10 mouse cellular contexts compared by ENCODE assay signal in the genomic region with DNA sequence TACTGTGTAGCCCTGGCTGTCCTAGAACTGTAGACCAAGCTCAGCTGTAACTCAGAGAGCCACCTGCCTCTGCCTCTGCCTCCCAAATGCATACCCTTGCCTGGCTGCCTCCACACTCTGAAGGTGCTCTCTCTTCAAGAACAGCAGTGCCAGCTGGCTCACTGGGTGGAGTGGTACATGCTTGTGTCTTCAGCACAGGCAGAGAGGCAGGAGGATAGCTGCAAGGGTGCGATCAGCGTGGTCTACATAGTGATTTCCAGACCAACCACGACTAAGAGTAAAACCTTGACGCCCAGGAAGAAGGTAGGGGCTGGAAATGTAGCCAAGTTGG. TPM values are rescaled to one million over a fixed set of nuclear protein-coding genes. Genes with fewer than 3 reads are reported as not detected.
DNase-seq lines count a peak whose midpoint lies in the region; ATAC-seq and TF ChIP-seq lines count a peak whose summit lies in the region.
"Had no signal": no experiment of that assay in that cellular context is flagged by ENCODE, and none has a peak within 500 bp of the region (broad histone marks: within the 10 kb centered on the region; RNA-seq: fewer than 3 reads in every experiment).

No protein-coding gene starts in this region.

- no peaks in the 10 kb centered on the region for H3K9me3 ChIP-seq in heart, embryonic 16.5 days (replicated peaks; ENCODE audit: control insufficient read depth, low read length)
- no peaks in the 10 kb centered on the region for H3K9me3 ChIP-seq in intestine, postnatal 0 days (ENCODE audit: control insufficient read depth)
- H3K9me3 ChIP-seq in stomach, postnatal 0 days (ENCODE audit: control insufficient read depth, low read length) = no peaks in the 10 kb centered on the region

- ATAC-seq in heart, embryonic 16.5 days (replicated peaks; ENCODE audit: extremely low read depth, insufficient read depth, low FRiP score) = no peak
- no peak for ATAC-seq in intestine, postnatal 0 days
- no peak for ATAC-seq in stomach, postnatal 0 days (ENCODE audit: low FRiP score, low TSS enrichment)

- no peak overlapping the region for H3K4me2 ChIP-seq in heart, embryonic 16.5 days (ENCODE audit: low read depth, low read length)
- H3K4me2 ChIP-seq in intestine, postnatal 0 days (replicated peaks; ENCODE audit: low read depth) = peak overlapping the region; percentile 69
- no peak overlapping the region for H3K4me2 ChIP-seq in stomach, postnatal 0 days (replicated peaks; ENCODE audit: low read depth)

- no peak for TF ChIP-seq POLR2A in thymus, adult 2 months (IDR thresholded peaks at IDR 0.05; ENCODE audit: control insufficient read depth, extremely low read depth, insufficient read depth, low read length, poor library complexity)
- TF ChIP-seq POLR2A in cerebellum, adult 2 months (IDR thresholded peaks at IDR 0.05; ENCODE audit: borderline replicate concordance, insufficient read depth, low read length) = no peak

- H3K27ac ChIP-seq in heart, embryonic 16.5 days (ENCODE audit: low read length) = peak overlapping the region; percentile 90
- peak overlapping the region; percentile 91 for H3K27ac ChIP-seq in thymus, adult 2 months (ENCODE audit: control insufficient read depth, insufficient read depth, low read length)
- peak overlapping the region; percentile 92; the same call in 1 of the 2 replicates for H3K27ac ChIP-seq in intestine, postnatal 0 days (ENCODE audit: low read depth, low read length)
- H3K27ac ChIP-seq in stomach, postnatal 0 days (replicated peaks) = peak overlapping the region; percentile 81
- no peak overlapping the region for H3K27ac ChIP-seq in cerebellum, adult 2 months (ENCODE audit: insufficient read depth, low read length)

- H3K36me3 ChIP-seq in heart, embryonic 16.5 days (ENCODE audit: control insufficient read depth, insufficient read depth) = peaks cover 38% of the 10 kb centered on the region
- peaks cover 19% of the 10 kb centered on the region for H3K36me3 ChIP-seq in thymus, adult 2 months (ENCODE audit: control insufficient read depth, insufficient read depth, low read length)
- peaks cover 30% of the 10 kb centered on the region for H3K36me3 ChIP-seq in intestine, postnatal 0 days (ENCODE audit: control insufficient read depth, insufficient read depth)
- peaks cover 20% of the 10 kb centered on the region for H3K36me3 ChIP-seq in stomach, postnatal 0 days (ENCODE audit: control insufficient read depth, insufficient read depth, low read length)

- H3K4me3 ChIP-seq in heart, embryonic 16.5 days (ENCODE audit: low read length) = no peak overlapping the region
- H3K4me3 ChIP-seq in thymus, adult 2 months (ENCODE audit: control insufficient read depth, insufficient read depth, low read length) = no peak overlapping the region
- peak overlapping the region; percentile 22 for H3K4me3 ChIP-seq in intestine, postnatal 0 days (ENCODE audit: low read depth, low read length)
- H3K4me3 ChIP-seq in stomach, postnatal 0 days (ENCODE audit: low read depth, low read length) = no peak overlapping the region
- H3K4me3 ChIP-seq in cerebellum, adult 2 months (replicated peaks; ENCODE audit: insufficient read depth, low read depth, low read length) = no peak overlapping the region

- no peaks in the 10 kb centered on the region for H3K27me3 ChIP-seq in heart, embryonic 16.5 days (ENCODE audit: control insufficient read depth, insufficient read depth, low read length)
- H3K27me3 ChIP-seq in thymus, adult 2 months (ENCODE audit: control insufficient read depth, insufficient read depth, low read length) = no peaks in the 10 kb centered on the region
- no peaks in the 10 kb centered on the region for H3K27me3 ChIP-seq in intestine, postnatal 0 days (replicated peaks; ENCODE audit: control insufficient read depth, insufficient read depth, low read length)
- no peaks in the 10 kb centered on the region for H3K27me3 ChIP-seq in stomach, postnatal 0 days (ENCODE audit: control insufficient read depth, insufficient read depth, low read length)
- H3K27me3 ChIP-seq in cerebellum, adult 2 months (ENCODE audit: control insufficient read depth, insufficient read depth, low read length) = no peaks in the 10 kb centered on the region

- TF ChIP-seq CTCF in thymus, adult 2 months (IDR thresholded peaks at IDR 0.05; ENCODE audit: borderline replicate concordance, control insufficient read depth, extremely low read depth, insufficient read depth, low read length, poor library complexity) = no peak
- no peak for TF ChIP-seq CTCF in intestine, postnatal 0 days (IDR thresholded peaks at IDR 0.05; ENCODE audit: low read depth)
- no peak for TF ChIP-seq CTCF in stomach, postnatal 0 days (IDR thresholded peaks at IDR 0.05; ENCODE audit: low read depth)
- no peak for TF ChIP-seq CTCF in cerebellum, adult 2 months (IDR thresholded peaks at IDR 0.05; ENCODE audit: borderline replicate concordance, insufficient read depth, low read depth, low read length)

- 79% methylated on average over 4 of the region's 4 CpGs for WGBS in heart, embryonic 16.5 days
- 62% methylated on average over 4 of the region's 4 CpGs for WGBS in thymus, adult 2 months
- 80% methylated on average over 4 of the region's 4 CpGs for WGBS in intestine, postnatal 0 days
- 81% methylated on average over 4 of the region's 4 CpGs for WGBS in stomach, postnatal 0 days
- 86% methylated on average over 4 of the region's 4 CpGs for WGBS in cerebellum, adult 2 months

- peaks cover 65% of the 10 kb centered on the region for H3K4me1 ChIP-seq in heart, embryonic 16.5 days (ENCODE audit: control insufficient read depth, insufficient read depth, low read length)
- peaks cover 34% of the 10 kb centered on the region for H3K4me1 ChIP-seq in thymus, adult 2 months (replicated peaks; ENCODE audit: control insufficient read depth, insufficient read depth, low read length)
- H3K4me1 ChIP-seq in intestine, postnatal 0 days (replicated peaks; ENCODE audit: control insufficient read depth, insufficient read depth, low read length) = peaks cover 15% of the 10 kb centered on the region
- H3K4me1 ChIP-seq in stomach, postnatal 0 days (replicated peaks; ENCODE audit: control insufficient read depth, insufficient read depth) = peaks cover 17% of the 10 kb centered on the region
- H3K4me1 ChIP-seq in cerebellum, adult 2 months (ENCODE audit: control insufficient read depth, insufficient read depth, low read length) = peaks cover 26% of the 10 kb centered on the region

- no peak for DNase-seq in heart, postnatal 14 days
- DNase-seq in thymus, adult 2 months = no peak
- DNase-seq in thymus, postnatal 36 days = no peak
- no peak for DNase-seq in stomach, postnatal 0 days (ENCODE audit: low spot score)
- DNase-seq in testis, postnatal 10 days (ENCODE audit: low spot score) = no peak
- no peak for DNase-seq in cerebellum, adult 2 months
- DNase-seq: cerebellum, adult 18-20 months; right cerebral cortex, adult 18-20 months had no signal

- H3K9ac ChIP-seq in heart, embryonic 16.5 days (ENCODE audit: low read length) = peak overlapping the region; percentile 48; the same call in 1 of the 2 replicates
- no peak overlapping the region for H3K9ac ChIP-seq in intestine, postnatal 0 days (ENCODE audit: low read depth, low read length)
- H3K9ac ChIP-seq in stomach, postnatal 0 days (ENCODE audit: low read length) = peak overlapping the region; percentile 23; the same call in 1 of the 2 replicates

- intact Hi-C loops in heart, postnatal 14 days (cut with DNase I) = loop anchor here (2.0 to 5.0 kb wide), 6 partner anchors 23 to 244 kb away; no protein-coding TSS in a partner anchor

- no peak for TF ChIP-seq EP300 in stomach, postnatal 0 days (optimal IDR thresholded peaks at IDR 0.05)

RNA-seq across cellular contexts. Expression of gene Ahdc1, which starts 47.0 kb away (rescaled TPM):
- 7.1 and 7.2 TPM in 2 replicates for polyA plus RNA-seq in heart, embryonic 16.5 days (2015; fragmentation: Nextera tagmentation; extraction: Ambion mirVana)
- total RNA-seq in heart, postnatal 14 days (2021) = 10 to 100 TPM; 55.2 to 59.1 TPM
- polyA plus RNA-seq in thymus, adult 2 months (2012; rRNA removed) = 59.8 and 78.9 TPM in 2 replicates
- 2.4 and 3.1 TPM in 2 replicates for polyA plus RNA-seq in intestine, postnatal 0 days (2015; fragmentation: Nextera tagmentation; extraction: Ambion mirVana)
- polyA plus RNA-seq in stomach, postnatal 0 days (2015; fragmentation: Nextera tagmentation; extraction: Ambion mirVana) = 2.8 and 3.2 TPM in 2 replicates
- 30.8 and 34.3 TPM in 2 replicates for polyA plus RNA-seq in cerebellum, adult 2 months (2012; rRNA removed)
